Mouse (Mus musculus) brain, adult 2 months (tissue): ENCODE measurements at regions not wholly inside any gene's neighbourhood (a gene's known extent, or its start where the extent isn't known, plus 50 kb on each side); places are given as distances from the start of the nearest gene placed in this dataset.

Experiments used
- DNase-seq: peaks from one replicate; pipeline ENCODE4 v3.0.0; 2011; ENCODE audit warnings: low read depth, low spot score

- DNase-seq: peak; percentile 42
Measured at GRCm38 (mm10) chr11:45174811-45175798, 558.0 kb downstream of the Ebf1 start.

DNA sequence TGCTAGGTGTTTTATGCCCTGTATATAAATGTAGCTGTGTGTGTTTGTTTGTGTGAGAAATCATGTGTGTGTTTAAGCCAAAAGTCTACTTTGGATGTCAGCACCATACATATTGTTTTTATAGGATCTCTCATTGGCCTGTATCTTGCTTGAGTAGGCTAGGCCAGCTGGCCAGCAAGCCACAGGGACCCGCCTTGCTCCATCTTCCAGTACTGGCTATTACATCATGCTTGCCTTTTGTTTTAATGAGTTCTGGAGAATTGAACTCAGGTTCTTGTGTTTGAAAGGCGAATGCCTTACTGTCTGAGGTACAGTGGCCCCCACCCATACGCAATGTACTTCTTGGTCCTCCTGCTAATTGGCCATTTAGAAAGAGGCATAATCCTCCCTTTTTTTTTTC lies 559.9 kb downstream of the Ebf1 start:
- DNase-seq: no peak

- DNase-seq: no peak
Measured at GRCm38 (mm10) chr11:45178036-45178435, 560.9 kb downstream of the Ebf1 start.

DNA sequence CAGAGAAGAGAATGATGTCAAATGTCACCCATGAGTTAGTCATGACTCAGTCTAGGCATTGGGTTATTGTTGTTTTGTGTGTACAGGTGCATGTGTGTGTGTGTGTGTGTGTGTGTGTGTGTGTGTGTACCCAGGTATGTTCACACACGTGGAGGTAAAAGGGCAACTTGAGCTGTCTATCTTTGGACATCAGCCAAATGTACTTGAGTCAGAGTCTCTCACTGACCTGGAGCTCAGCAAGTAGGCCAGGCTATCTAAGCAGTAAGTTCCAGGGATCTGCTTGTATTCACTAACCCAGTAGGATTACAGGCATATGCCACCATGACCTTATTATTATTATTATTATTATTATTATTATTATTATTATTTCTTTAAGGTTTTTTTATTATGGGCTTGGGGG lies 561.9 kb downstream of the Ebf1 start:
- DNase-seq: no peak

GRCm38 (mm10) chr11:45190601-45191370 lies 573.7 kb downstream of the Ebf1 start:
- no peak for DNase-seq

- DNase-seq: no peak
Measured at GRCm38 (mm10) chr11:45191392-45192189, 574.5 kb downstream of the Ebf1 start.

DNA sequence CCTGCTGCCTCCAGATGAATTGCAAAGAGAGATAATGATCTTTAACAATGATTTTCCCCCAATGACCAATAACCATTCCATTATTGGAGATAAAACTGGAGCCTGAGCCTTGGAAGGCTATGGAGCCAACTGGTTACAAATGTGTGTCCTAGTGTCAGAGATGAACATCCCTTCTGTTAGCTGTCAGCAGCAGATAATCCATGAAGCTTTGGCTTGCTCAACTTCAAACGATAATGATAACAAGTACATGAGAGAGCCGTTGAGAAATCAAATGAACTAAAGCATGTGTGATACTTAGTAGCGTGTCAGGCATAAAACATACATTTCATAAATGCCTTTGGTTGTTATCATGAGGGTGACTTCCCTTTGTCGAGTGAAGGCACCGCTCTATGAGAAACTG lies 576.2 kb downstream of the Ebf1 start:
- no peak for DNase-seq

DNA sequence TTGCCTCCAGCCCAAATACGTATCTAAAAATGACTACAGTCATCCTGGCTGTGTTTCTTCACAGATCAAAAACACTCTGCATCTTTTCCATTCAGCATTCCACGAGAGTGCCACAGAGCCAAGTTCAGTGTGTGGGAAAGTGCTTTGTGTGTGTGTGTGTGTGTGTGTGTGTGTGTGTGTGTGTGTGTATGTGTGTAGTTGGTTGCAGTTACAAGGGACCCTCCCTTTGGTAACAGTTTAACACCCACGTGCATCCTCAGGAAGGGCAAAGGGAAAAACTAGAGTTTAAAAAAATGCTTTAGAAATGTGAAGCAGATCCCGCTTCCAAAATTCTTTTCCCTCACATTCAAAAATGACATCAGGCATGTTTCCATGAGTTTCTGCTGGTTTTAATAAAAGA lies 582.4 kb downstream of the Ebf1 start:
- DNase-seq: no peak

DNA sequence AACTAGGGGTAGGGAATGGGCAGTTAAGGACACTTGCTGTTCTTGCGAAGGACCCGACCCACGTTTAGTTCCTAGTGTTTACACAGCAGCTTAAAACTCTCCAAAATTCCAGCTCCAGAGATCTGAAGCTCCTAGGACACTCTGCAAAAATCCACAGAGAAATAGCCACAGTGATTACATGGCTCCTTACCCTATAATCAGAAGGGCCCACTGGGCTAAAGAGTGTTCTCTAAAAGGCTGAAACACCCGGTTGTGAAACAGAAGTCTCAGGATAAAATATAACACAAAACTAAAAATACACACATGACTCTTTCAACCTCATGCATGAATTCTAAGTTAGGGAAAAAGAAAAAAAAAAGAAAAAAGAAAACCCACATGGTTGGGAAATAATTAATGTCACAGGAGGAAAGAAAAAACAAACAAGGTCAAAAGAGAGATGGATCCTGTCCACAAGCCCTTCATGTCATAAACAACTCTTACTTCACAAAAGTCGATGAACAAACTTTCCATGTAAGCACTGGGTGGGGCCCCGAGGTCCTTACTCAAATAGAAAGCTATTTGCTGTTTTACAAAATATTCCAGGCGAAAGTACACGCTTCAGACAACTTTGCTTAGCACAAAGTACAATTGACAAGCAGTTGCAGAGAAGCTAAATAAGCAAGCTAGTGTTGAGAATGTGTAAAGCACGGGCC lies 583.7 kb downstream of the Ebf1 start:
- no peak for DNase-seq

- peak; percentile 12 for DNase-seq
Measured at GRCm38 (mm10) chr11:45203446-45203845, 586.3 kb downstream of the Ebf1 start.

GRCm38 (mm10) chr11:45206611-45207525 lies 589.8 kb downstream of the Ebf1 start:
- peak; percentile 6 for DNase-seq

DNA sequence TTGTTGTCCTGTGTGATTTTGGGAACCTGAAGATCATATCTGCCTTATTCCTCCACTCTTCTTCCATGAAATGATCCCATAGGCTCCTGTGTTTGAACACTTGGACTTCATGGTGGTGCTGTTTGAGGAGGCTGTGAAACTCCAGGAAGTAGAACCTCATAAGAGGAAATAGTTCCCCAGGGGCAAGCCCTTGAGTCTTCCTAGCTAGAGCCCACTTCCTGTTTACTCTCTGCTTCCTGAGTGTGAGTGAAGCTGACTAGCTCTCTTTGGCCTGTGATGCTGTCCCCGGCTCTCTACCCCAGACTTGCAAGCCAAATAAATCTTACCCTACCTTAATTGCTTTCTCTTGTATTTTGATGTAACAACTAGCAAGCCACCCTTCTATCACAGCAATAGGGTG lies 597.0 kb downstream of the Ebf1 start:
- DNase-seq: no peak

- no peak for DNase-seq
Measured at GRCm38 (mm10) chr11:45216942-45217474, 599.9 kb downstream of the Ebf1 start.

DNA sequence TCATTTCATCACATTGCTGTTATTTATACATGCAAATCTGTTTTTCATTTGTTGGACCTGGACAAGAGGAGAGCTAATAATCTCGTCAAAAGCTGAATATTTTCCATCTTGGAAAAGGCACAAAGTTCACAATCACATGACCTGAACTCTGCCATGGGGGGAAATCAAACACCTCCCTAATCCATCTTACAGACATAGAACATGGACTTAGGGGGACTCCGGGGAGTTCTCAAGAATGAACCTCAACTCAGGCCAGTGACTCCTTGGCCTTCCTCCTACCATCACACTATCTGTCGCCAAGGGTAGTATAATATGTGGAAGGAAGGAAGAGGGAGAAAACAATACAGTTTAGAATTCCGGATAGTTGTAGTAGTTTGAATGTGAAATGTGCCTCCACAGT lies 602.1 kb downstream of the Ebf1 start:
- no peak for DNase-seq

GRCm38 (mm10) chr11:45222021-45222420 lies 604.9 kb downstream of the Ebf1 start:
- no peak for DNase-seq

GRCm38 (mm10) chr11:45235476-45236412 lies 616.1 kb upstream of the Clint1 start:
- peak; percentile 6 for DNase-seq

GRCm38 (mm10) chr11:45237056-45237455 lies 614.8 kb upstream of the Clint1 start:
- DNase-seq: peak; percentile 8

- no peak for DNase-seq
Measured at GRCm38 (mm10) chr11:45239044-45239443, 612.8 kb upstream of the Clint1 start.

- no peak for DNase-seq
Measured at GRCm38 (mm10) chr11:45240419-45240818, 611.4 kb upstream of the Clint1 start.
